Mouse (Mus musculus): Measurements from ENCODE around the gene Akap13.

The Akap13 gene

DNA sequence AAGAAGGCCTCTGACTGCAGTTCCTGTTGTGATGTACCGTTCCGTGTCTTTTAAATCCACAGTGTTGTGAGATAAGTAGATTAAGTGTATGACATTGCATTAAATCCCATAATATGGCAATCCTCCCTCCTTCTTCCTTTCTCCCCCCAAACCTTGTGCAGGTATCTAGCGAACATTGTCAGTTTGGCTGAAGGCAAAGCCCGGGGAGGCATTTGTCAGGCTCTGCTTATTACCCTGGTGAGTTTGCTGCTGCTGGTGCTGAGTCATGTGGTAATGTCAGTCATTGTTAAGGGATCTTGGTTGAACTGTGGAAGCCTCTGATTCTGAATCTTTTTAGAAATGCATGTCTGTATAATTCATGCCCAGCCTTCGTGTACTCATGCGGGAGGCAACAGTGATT is 60.1 kb downstream of the Akap13 start:
- in situ Hi-C loops (cut with MboI, MseI) = no loop called here

GRCm38 (mm10) chr7:75516716-75517619 is 61.6 kb downstream of the Akap13 start:
- in situ Hi-C loops (cut with MboI, MseI) = no loop called here

GRCm38 (mm10) chr7:75520531-75520930 is 65.2 kb downstream of the Akap13 start:
- in situ Hi-C loops (cut with MboI, MseI) = loop anchor here (5.0 kb wide), 1 partner anchor 42 kb away; no protein-coding TSS in a partner anchor

- in situ Hi-C loops (cut with MboI, MseI) = loop anchor here (5.0 kb wide), 1 partner anchor 41 kb away; no protein-coding TSS in a partner anchor
Measured at GRCm38 (mm10) chr7:75521199-75521598, 65.9 kb downstream of the Akap13 start.

DNA sequence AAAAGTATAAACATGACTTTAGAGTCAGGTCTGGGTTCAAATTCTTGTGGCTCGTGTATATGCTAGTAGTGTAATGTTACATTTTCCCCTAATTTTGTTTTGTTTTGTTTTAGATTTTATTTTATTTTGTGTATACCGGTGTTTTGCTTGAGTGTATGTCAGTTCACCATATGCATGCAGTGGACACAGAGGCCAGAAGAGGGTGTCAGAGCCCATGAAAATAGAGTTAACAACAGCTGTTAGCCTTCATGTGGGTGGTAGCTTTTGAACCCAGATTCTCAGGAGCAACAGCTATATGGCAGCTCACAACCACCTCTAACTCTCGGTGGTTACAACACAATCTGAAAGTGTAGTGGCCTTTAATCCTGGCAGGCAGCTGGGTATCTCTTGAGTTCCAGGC is 66.9 kb downstream of the Akap13 start:
- in situ Hi-C loops (cut with MboI, MseI) = loop anchor here (5.0 kb wide), 1 partner anchor 40 kb away; no protein-coding TSS in a partner anchor

GRCm38 (mm10) chr7:75524789-75525569 is 69.6 kb downstream of the Akap13 start:
- in situ Hi-C loops (cut with MboI, MseI) = loop anchor here (5.0 kb wide), 1 partner anchor 37 kb away; no protein-coding TSS in a partner anchor

- in situ Hi-C loops (cut with MboI, MseI) = no loop called here
Measured at GRCm38 (mm10) chr7:75525716-75526401, 70.5 kb downstream of the Akap13 start.

DNA sequence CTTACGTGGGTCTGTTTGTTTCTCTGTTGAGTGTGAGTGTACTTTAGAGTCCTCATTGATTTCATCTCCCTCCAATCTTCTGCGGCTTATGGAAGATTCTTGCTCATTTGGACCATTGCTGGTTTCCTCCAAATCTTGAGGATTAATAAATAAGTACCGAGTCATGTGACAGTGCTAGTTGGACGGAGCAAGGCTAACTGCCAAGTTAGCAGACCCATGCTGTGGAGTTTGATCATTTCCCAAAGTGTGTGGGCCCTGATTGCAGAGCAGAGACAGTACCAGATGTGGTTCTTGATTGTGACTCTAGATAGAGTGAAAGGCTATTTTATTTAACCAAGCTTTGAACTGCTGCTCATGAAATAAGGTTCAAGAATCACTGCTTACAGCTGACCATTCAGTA is 73.4 kb downstream of the Akap13 start:
- in situ Hi-C loops (cut with MboI, MseI) = no loop called here

GRCm38 (mm10) chr7:75529857-75530437 is 74.6 kb downstream of the Akap13 start:
- in situ Hi-C loops (cut with MboI, MseI) = no loop called here

DNA sequence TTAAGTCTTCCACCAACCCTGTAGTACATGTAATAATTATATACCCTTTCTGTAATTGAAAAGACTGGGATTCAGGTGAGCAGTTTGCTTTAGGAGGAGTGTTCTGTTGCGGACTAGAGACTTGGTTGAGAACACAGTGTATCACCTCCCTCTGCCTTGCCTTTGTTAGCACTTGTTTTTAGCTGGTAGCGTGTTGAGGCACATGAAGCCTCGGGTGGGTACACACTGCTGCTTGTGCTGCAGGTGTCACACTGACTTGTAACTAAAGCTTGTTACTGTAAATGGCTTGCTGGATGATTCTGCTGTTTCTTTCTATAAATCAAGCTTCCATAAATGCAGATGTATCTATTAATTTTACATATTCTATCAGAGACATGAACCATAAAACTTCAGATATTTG is 75.3 kb downstream of the Akap13 start:
- in situ Hi-C loops (cut with MboI, MseI) = no loop called here

DNA sequence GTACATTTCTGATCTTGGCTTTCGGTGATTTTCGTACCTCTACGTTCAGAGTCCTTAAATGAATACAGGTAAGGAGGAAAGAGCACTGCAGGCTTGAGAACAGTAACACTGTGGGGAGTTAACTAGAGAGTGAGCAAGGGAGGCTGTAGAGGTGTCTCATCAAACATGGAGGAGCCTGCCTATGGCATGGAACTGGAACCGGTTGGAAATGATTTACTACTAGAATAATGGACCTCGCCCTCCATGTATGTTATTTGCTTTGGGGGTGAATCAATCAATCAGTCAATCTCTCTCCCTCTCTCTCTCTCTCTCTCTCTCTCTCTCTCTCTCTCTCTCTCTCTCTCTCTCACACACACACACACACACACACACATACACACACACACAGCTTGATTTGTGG is 77.7 kb downstream of the Akap13 start:
- in situ Hi-C loops (cut with MboI, MseI) = no loop called here

- in situ Hi-C loops (cut with MboI, MseI) = loop anchor here (5.0 kb wide), 1 partner anchor 54 kb away; no protein-coding TSS in a partner anchor
Measured at GRCm38 (mm10) chr7:75536298-75536697, 81.0 kb downstream of the Akap13 start.

- in situ Hi-C loops (cut with MboI, MseI) = loop anchor here (5.0 kb wide), 1 partner anchor 55 kb away; no protein-coding TSS in a partner anchor
Measured at GRCm38 (mm10) chr7:75537567-75537966, 82.2 kb downstream of the Akap13 start.

DNA sequence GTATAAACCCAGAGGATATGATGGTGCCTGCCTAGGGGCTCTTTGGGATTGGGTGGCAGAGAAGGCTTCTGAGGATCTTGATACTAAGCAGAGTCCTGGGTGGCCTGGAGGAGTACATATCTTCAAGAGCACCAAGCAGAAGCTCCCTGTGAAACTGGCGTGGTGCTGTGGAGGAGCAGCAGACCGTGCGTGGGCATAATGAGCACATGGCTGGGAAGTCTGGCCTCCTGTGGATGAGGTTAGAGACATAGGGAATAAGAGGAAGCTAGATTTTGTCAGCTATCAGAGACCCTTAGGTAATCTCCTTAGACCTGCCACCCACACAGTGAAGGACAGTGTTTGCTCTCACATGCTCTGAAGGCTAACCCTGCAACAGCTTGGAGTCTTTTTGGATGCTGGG is 83.2 kb downstream of the Akap13 start:
- in situ Hi-C loops (cut with MboI, MseI) = loop anchor here (5.0 kb wide), 1 partner anchor 56 kb away; no protein-coding TSS in a partner anchor

GRCm38 (mm10) chr7:75539168-75539567 is 83.8 kb downstream of the Akap13 start:
- in situ Hi-C loops (cut with MboI, MseI) = loop anchor here (5.0 kb wide), 1 partner anchor 57 kb away; no protein-coding TSS in a partner anchor

GRCm38 (mm10) chr7:75549856-75550255 is 94.5 kb downstream of the Akap13 start:
- in situ Hi-C loops (cut with MboI, MseI) = loop anchor here (25.0 kb wide), 1 partner anchor 413 kb away; no protein-coding TSS in a partner anchor

- in situ Hi-C loops (cut with MboI, MseI) = loop anchor here (25.0 kb wide), 1 partner anchor 414 kb away; no protein-coding TSS in a partner anchor
Measured at GRCm38 (mm10) chr7:75550791-75551336, 95.5 kb downstream of the Akap13 start.

DNA sequence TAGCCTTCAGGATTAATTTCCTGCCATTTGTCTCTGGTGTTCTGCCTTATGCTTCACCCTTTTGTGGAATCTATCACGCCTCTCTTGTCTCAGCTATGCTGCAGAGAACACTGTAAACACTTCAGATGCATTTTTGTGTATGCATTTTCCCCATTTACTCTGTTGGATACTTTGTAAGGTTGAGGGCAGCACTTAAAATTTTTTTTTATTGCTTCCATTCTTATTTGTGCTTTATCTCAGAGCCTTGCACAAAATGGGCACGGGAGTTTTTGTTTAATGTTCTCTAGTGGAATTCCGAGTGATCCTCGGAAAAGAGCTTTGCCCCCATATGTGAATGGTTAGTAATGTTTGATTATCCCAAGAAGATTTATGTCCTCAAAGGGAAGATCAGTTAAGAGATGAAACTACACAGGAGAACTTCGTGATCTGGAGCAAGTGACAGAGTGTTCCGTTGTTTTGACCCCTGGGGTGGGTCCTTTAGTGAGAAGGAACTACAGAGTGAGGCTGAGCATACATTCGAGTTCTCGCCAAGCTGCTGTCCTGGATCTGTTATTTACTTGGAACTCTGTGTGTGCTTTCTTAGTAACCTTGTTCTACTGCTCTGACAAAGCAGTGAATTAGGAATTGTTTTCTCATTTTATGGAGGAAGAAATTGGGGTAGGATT is 97.8 kb downstream of the Akap13 start:
- in situ Hi-C loops (cut with MboI, MseI) = loop anchor here (25.0 kb wide), 1 partner anchor 416 kb away; no protein-coding TSS in a partner anchor

- in situ Hi-C loops (cut with MboI, MseI) = loop anchor here (25.0 kb wide), 1 partner anchor 416 kb away; no protein-coding TSS in a partner anchor
Measured at GRCm38 (mm10) chr7:75553667-75554045, 98.3 kb downstream of the Akap13 start.

GRCm38 (mm10) chr7:75554065-75554464 is 98.7 kb downstream of the Akap13 start:
- in situ Hi-C loops (cut with MboI, MseI) = loop anchor here (25.0 kb wide), 1 partner anchor 417 kb away; no protein-coding TSS in a partner anchor

All from T-helper 1 cell (primary cell).